Mouse (Mus musculus): Measurements from ENCODE around the gene Cttn. TPM values are rescaled to one million over a fixed set of nuclear protein-coding genes. Genes with fewer than 3 reads are reported as not detected.

The Cttn gene
- polyA plus RNA-seq, 1 experiment = 120 TPM

DNA sequence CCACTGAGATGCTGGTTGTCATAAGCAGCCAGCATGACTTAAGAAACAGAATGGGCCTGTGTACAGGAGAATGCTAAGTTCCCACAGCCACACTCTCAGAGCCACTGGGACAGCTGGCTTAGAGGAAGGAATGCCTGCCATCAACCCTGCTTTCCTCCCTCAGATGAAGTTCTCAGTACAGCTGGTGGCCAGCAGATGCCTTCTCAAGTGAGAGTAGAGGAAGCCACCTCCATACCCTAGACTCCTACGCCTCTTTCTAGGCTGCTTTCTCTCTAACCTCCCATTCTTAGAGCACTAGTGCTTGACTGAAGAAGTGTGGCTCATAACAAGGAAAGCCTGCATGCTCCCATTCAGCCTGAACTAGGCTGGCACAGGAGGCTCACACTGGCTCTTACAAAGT lies 8.8 kb upstream of the Cttn start:
- Histone ChIP-seq H3K36me3 (ENCODE audit: control insufficient read depth, insufficient read depth) (peaks cover 11% of the 10 kb centered on the region), H3K4me3 (no peak overlapping the region), H3K4me2 (ENCODE audit: low read depth) (no peak overlapping the region), H3K79me2 (ENCODE audit: control insufficient read depth, insufficient read depth) (no peaks in the 10 kb centered on the region), H3K27me3 (ENCODE audit: control insufficient read depth, insufficient read depth, insufficient read length) (no peaks in the 10 kb centered on the region), H3ac (ENCODE audit: control insufficient read depth, insufficient read length) (no peak overlapping the region)
- TF ChIP-seq MYOG (IDR thresholded peaks at IDR 0.05; ENCODE audit: control insufficient read depth in 1 of 3, insufficient read depth in 1 of 3, insufficient read length in 2 of 3, low read depth in 2 of 3) (peak in 2 of 3 experiments; percentile 76 to 85), POLR2A (IDR thresholded peaks at IDR 0.05; ENCODE audit: insufficient read length, low read depth) (no peak), MYOD1 (IDR thresholded peaks at IDR 0.05; ENCODE audit: control insufficient read depth in 1 of 3, insufficient read length in 2 of 3, low read depth in 2 of 3) (peak in 2 of 3 experiments; percentile 49 to 71)

GRCm38 (mm10) chr7:144475741-144476140 lies 4.9 kb upstream of the Cttn start:
- H3ac ChIP-seq (ENCODE audit: control insufficient read depth, insufficient read length) = no peak overlapping the region
- no peak overlapping the region for H3K4me2 ChIP-seq (ENCODE audit: low read depth)
- H3K4me3 ChIP-seq = no peak overlapping the region
- TF ChIP-seq POLR2A (IDR thresholded peaks at IDR 0.05; ENCODE audit: insufficient read length, low read depth) (no peak), MAX (IDR thresholded peaks at IDR 0.05; ENCODE audit: low read depth) (no peak), MYOG (IDR thresholded peaks at IDR 0.05; ENCODE audit: control insufficient read depth in 1 of 3, insufficient read depth in 1 of 3, insufficient read length in 2 of 3, low read depth in 2 of 3) (no peak), CEBPB (IDR thresholded peaks at IDR 0.05; ENCODE audit: insufficient read depth, poor library complexity, severe bottlenecking) (no peak), TCF12 (IDR thresholded peaks at IDR 0.05; ENCODE audit: insufficient read depth, poor library complexity, severe bottlenecking) (no peak), POLR2AphosphoS2 (IDR thresholded peaks at IDR 0.05; ENCODE audit: insufficient read length, low read depth) (no peak), USF1 (IDR thresholded peaks at IDR 0.05; ENCODE audit: low read depth) (no peak), TCF3 (IDR thresholded peaks at IDR 0.05; ENCODE audit: insufficient read length, low read depth) (no peak), E2F4 (IDR thresholded peaks at IDR 0.05; ENCODE audit: insufficient read depth) (no peak), MYOD1 (IDR thresholded peaks at IDR 0.05; ENCODE audit: control insufficient read depth in 1 of 3, insufficient read length in 2 of 3, low read depth in 2 of 3) (no peak), REST (IDR thresholded peaks at IDR 0.05; ENCODE audit: insufficient read depth, insufficient read length) (no peak)
- no peaks in the 10 kb centered on the region for H3K27me3 ChIP-seq (ENCODE audit: control insufficient read depth, insufficient read depth, insufficient read length)
- no peaks in the 10 kb centered on the region for H3K36me3 ChIP-seq (ENCODE audit: control insufficient read depth, insufficient read depth)
- H3K79me2 ChIP-seq (ENCODE audit: control insufficient read depth, insufficient read depth) = no peaks in the 10 kb centered on the region

DNA sequence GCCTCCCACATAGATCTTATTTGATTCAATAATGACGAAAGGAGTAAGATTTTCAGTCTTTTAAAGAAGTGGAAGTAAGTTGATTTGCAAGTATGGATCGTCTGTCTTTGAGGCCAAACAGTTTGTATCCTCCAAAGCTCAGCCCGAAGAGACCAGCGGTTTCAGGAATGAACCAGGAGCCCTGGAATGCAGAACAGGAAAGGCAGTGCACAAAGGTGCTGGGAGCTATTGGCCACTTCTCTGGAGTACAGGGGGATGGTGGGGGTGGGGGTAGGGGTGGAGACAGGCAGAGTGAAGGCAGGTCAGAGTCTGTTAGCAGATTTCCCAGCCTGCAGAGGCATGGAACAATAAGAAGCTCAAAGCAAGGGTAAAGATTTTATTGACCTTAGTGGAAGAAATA lies 2.7 kb upstream of the Cttn start:
- Histone ChIP-seq H3K4me3 (no peak overlapping the region), H3K36me3 (ENCODE audit: control insufficient read depth, insufficient read depth) (no peaks in the 10 kb centered on the region), H3K27me3 (ENCODE audit: control insufficient read depth, insufficient read depth, insufficient read length) (no peaks in the 10 kb centered on the region), H3K79me2 (ENCODE audit: control insufficient read depth, insufficient read depth) (peaks cover 18% of the 10 kb centered on the region), H3ac (ENCODE audit: control insufficient read depth, insufficient read length) (no peak overlapping the region), H3K4me2 (ENCODE audit: low read depth) (no peak overlapping the region)
- TF ChIP-seq E2F4 (IDR thresholded peaks at IDR 0.05; ENCODE audit: insufficient read depth) (no peak), MYOD1 (IDR thresholded peaks at IDR 0.05; ENCODE audit: control insufficient read depth in 1 of 3, insufficient read length in 2 of 3, low read depth in 2 of 3) (no peak), TCF3 (IDR thresholded peaks at IDR 0.05; ENCODE audit: insufficient read length, low read depth) (no peak), POLR2AphosphoS2 (IDR thresholded peaks at IDR 0.05; ENCODE audit: insufficient read length, low read depth) (no peak), MYOG (IDR thresholded peaks at IDR 0.05; ENCODE audit: control insufficient read depth in 1 of 3, insufficient read depth in 1 of 3, insufficient read length in 2 of 3, low read depth in 2 of 3) (no peak), SRF (IDR thresholded peaks at IDR 0.05; ENCODE audit: control insufficient read depth, insufficient read length, low read depth) (no peak), POLR2A (IDR thresholded peaks at IDR 0.05; ENCODE audit: insufficient read length, low read depth) (no peak), REST (IDR thresholded peaks at IDR 0.05; ENCODE audit: insufficient read depth, insufficient read length) (no peak), CEBPB (IDR thresholded peaks at IDR 0.05; ENCODE audit: insufficient read depth, poor library complexity, severe bottlenecking) (no peak), TCF12 (IDR thresholded peaks at IDR 0.05; ENCODE audit: insufficient read depth, poor library complexity, severe bottlenecking) (no peak), USF1 (IDR thresholded peaks at IDR 0.05; ENCODE audit: low read depth) (no peak), MAX (IDR thresholded peaks at IDR 0.05; ENCODE audit: low read depth) (no peak)

DNA sequence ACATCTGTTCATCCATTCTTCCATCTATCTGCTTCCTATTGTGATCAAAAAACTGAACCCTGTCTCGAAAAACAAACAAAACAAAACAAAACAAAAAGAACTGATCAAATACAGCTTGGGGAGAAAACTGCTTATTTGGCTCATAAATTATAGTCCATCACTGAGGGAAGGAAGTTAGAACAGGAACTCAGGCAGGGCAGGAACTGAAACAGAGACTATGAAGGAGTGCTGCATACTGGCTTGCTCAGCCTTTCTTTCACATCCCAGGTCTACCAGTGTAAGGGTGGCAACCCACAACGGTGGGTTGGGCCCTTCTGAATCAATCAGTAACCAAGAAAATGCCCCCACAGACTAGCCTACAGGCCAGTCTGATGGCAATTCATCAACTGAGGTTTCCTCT lies 294 bp upstream of the Cttn start:
- peak overlapping the region; percentile 63 for H3K4me2 ChIP-seq (ENCODE audit: low read depth)
- H3K4me3 ChIP-seq = peak overlapping the region; percentile 88
- H3K36me3 ChIP-seq (ENCODE audit: control insufficient read depth, insufficient read depth) = no peaks in the 10 kb centered on the region
- TF ChIP-seq POLR2AphosphoS2 (IDR thresholded peaks at IDR 0.05; ENCODE audit: insufficient read length, low read depth) (no peak), MAX (IDR thresholded peaks at IDR 0.05; ENCODE audit: low read depth) (no peak), CEBPB (IDR thresholded peaks at IDR 0.05; ENCODE audit: insufficient read depth, poor library complexity, severe bottlenecking) (no peak), USF1 (IDR thresholded peaks at IDR 0.05; ENCODE audit: low read depth) (no peak), TCF3 (IDR thresholded peaks at IDR 0.05; ENCODE audit: insufficient read length, low read depth) (no peak), POLR2A (IDR thresholded peaks at IDR 0.05; ENCODE audit: insufficient read length, low read depth) (no peak), MYOG (IDR thresholded peaks at IDR 0.05; ENCODE audit: control insufficient read depth in 1 of 3, insufficient read depth in 1 of 3, insufficient read length in 2 of 3, low read depth in 2 of 3) (no peak), TCF12 (IDR thresholded peaks at IDR 0.05; ENCODE audit: insufficient read depth, poor library complexity, severe bottlenecking) (no peak), E2F4 (IDR thresholded peaks at IDR 0.05; ENCODE audit: insufficient read depth) (no peak), SRF (IDR thresholded peaks at IDR 0.05; ENCODE audit: control insufficient read depth, insufficient read length, low read depth) (no peak), REST (IDR thresholded peaks at IDR 0.05; ENCODE audit: insufficient read depth, insufficient read length) (no peak), MYOD1 (IDR thresholded peaks at IDR 0.05; ENCODE audit: control insufficient read depth in 1 of 3, insufficient read length in 2 of 3, low read depth in 2 of 3) (no peak)
- peak overlapping the region; percentile 95 for H3ac ChIP-seq (ENCODE audit: control insufficient read depth, insufficient read length)
- H3K27me3 ChIP-seq (ENCODE audit: control insufficient read depth, insufficient read depth, insufficient read length) = no peaks in the 10 kb centered on the region
- peaks cover 41% of the 10 kb centered on the region for H3K79me2 ChIP-seq (ENCODE audit: control insufficient read depth, insufficient read depth)
